16 mouse cellular contexts compared by ENCODE assay signal in the genomic region with DNA sequence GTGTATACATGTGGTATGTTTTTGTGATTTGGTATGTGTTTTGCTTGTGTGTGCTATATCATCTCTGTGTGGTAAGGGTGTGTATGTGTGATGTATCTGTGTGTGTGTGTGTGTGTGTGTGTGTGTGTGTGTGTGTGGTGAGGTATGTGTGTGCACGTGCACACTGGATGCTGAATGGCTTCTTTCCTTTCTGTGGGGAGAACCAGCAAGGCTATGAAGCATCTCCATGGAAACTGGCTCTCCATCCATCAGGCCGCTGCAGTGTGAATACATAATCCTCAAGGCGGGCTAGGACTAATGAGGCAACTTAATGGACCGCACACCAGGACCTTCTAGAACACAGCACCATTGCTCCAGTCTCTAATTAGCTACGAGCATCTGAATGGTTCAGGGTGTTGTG.
DNase-seq lines count a peak whose midpoint lies in the region; ATAC-seq and TF ChIP-seq lines count a peak whose summit lies in the region.
"Had no signal": no experiment of that assay in that cellular context is flagged by ENCODE, and none has a peak within 500 bp of the region (broad histone marks: within the 10 kb centered on the region; RNA-seq: fewer than 3 reads in every experiment).

No protein-coding gene starts in this region.

- no peaks in the 10 kb centered on the region for H3K36me3 ChIP-seq in forebrain, embryonic 12.5 days (replicated peaks)
- H3K36me3 ChIP-seq in hindbrain, postnatal 0 days (ENCODE audit: insufficient read depth, low read length): no peaks in the 10 kb centered on the region
- H3K36me3 ChIP-seq in intestine, postnatal 0 days (ENCODE audit: control insufficient read depth, insufficient read depth): no peaks in the 10 kb centered on the region
- H3K36me3 ChIP-seq: embryonic facial prominence, embryonic 15.5 days; lung, embryonic 15.5 days had no signal

- no peak overlapping the region for H3K27ac ChIP-seq in forebrain, embryonic 12.5 days
- H3K27ac ChIP-seq in hindbrain, postnatal 0 days: peak overlapping the region; percentile 41; the same call in 1 of the 2 replicates
- H3K27ac ChIP-seq in intestine, postnatal 0 days (ENCODE audit: low read depth, low read length): no peak overlapping the region
- H3K27ac ChIP-seq: embryonic facial prominence, embryonic 15.5 days; lung, embryonic 15.5 days had no signal

- no peaks in the 10 kb centered on the region for H3K27me3 ChIP-seq in forebrain, embryonic 12.5 days
- no peaks in the 10 kb centered on the region for H3K27me3 ChIP-seq in hindbrain, postnatal 0 days (ENCODE audit: insufficient read depth, low read length)
- H3K27me3 ChIP-seq in intestine, postnatal 0 days (replicated peaks; ENCODE audit: control insufficient read depth, insufficient read depth, low read length): no peaks in the 10 kb centered on the region
- H3K27me3 ChIP-seq: embryonic facial prominence, embryonic 15.5 days; lung, embryonic 15.5 days had no signal

- H3K4me2 ChIP-seq in forebrain, embryonic 12.5 days: no peak overlapping the region
- no peak overlapping the region for H3K4me2 ChIP-seq in hindbrain, postnatal 0 days (ENCODE audit: low read depth, low read length)
- H3K4me2 ChIP-seq in intestine, postnatal 0 days (replicated peaks; ENCODE audit: low read depth): no peak overlapping the region
- H3K4me2 ChIP-seq: embryonic facial prominence, embryonic 15.5 days; heart, embryonic 11.5 days; lung, embryonic 15.5 days had no signal

- WGBS in forebrain, embryonic 12.5 days: 20% methylated on average over 5 of the region's 5 CpGs
- WGBS in hindbrain, postnatal 0 days: 29% methylated on average over 5 of the region's 5 CpGs
- WGBS in intestine, postnatal 0 days: 82% methylated on average over 5 of the region's 5 CpGs

- H3K4me3 ChIP-seq in forebrain, embryonic 12.5 days (replicated peaks): no peak overlapping the region
- H3K4me3 ChIP-seq in hindbrain, postnatal 0 days (ENCODE audit: low read length): no peak overlapping the region
- H3K4me3 ChIP-seq in intestine, postnatal 0 days (ENCODE audit: low read depth, low read length): no peak overlapping the region
- H3K4me3 ChIP-seq: embryonic facial prominence, embryonic 15.5 days; lung, embryonic 15.5 days had no signal

- DNase-seq in layer of hippocampus, adult 11-12 months (ENCODE audit: low spot score): peak; percentile 34
- no peak for DNase-seq in layer of hippocampus, postnatal 25 days (ENCODE audit: extremely low spot score in 1 of 2, low spot score in 1 of 2)
- DNase-seq in brain, adult 2 months (ENCODE audit: low read depth, low spot score): peak; percentile 49
- peak; percentile 74 for DNase-seq in hindbrain, postnatal 0 days (ENCODE audit: low spot score)
- DNase-seq in gastrocnemius, adult 8-10 months (ENCODE audit: low spot score in 2 of 2): no peak
- DNase-seq: cerebellum, adult 9-10 months; gastrocnemius, postnatal 36 days; heart, postnatal 36 days; kidney, adult 8-10 months; thymus, postnatal 4 days had no signal

- peak; percentile 75; the same call in 1 of the 2 replicates for ATAC-seq in forebrain, embryonic 12.5 days (ENCODE audit: low FRiP score)
- ATAC-seq in hindbrain, postnatal 0 days: peak; percentile 80
- no peak for ATAC-seq in activated CD4-positive, CD25-positive, alpha-beta regulatory T cell, adult 4 months
- ATAC-seq in intestine, postnatal 0 days: no peak

- no peak overlapping the region for H3K9ac ChIP-seq in forebrain, embryonic 12.5 days
- H3K9ac ChIP-seq in hindbrain, postnatal 0 days (replicated peaks; ENCODE audit: low read length): no peak overlapping the region
- H3K9ac ChIP-seq in intestine, postnatal 0 days (ENCODE audit: low read depth, low read length): no peak overlapping the region
- H3K9ac ChIP-seq: embryonic facial prominence, embryonic 15.5 days; lung, embryonic 15.5 days had no signal

- H3K9me3 ChIP-seq in forebrain, embryonic 12.5 days: no peaks in the 10 kb centered on the region
- H3K9me3 ChIP-seq in hindbrain, postnatal 0 days (ENCODE audit: low read length): no peaks in the 10 kb centered on the region
- no peaks in the 10 kb centered on the region for H3K9me3 ChIP-seq in intestine, postnatal 0 days (ENCODE audit: control insufficient read depth)
- H3K9me3 ChIP-seq: embryonic facial prominence, embryonic 15.5 days; lung, embryonic 15.5 days had no signal

- TF ChIP-seq CTCF in hindbrain, postnatal 0 days (IDR thresholded peaks at IDR 0.05; ENCODE audit: low read depth): no peak
- no peak for TF ChIP-seq CTCF in intestine, postnatal 0 days (IDR thresholded peaks at IDR 0.05; ENCODE audit: low read depth)

- H3K4me1 ChIP-seq in forebrain, embryonic 12.5 days: peaks cover 9% of the 10 kb centered on the region
- 0 out of 2 replicates have a peak, but pooled peaks cover 3% of the 10 kb centered on the region for H3K4me1 ChIP-seq in hindbrain, postnatal 0 days (ENCODE audit: insufficient read depth, low read length)
- H3K4me1 ChIP-seq in intestine, postnatal 0 days (replicated peaks; ENCODE audit: control insufficient read depth, insufficient read depth, low read length): no peaks in the 10 kb centered on the region
- H3K4me1 ChIP-seq: embryonic facial prominence, embryonic 15.5 days; lung, embryonic 15.5 days had no signal

Comparison
In these comparisons a context has a peak if more than half of its experiments do, and no peak if none do; other contexts are left out.
1. DNase-seq: peak in layer of hippocampus, adult 11-12 months (single experiment), brain, adult 2 months (single experiment) and hindbrain, postnatal 0 days (single experiment); none in layer of hippocampus, postnatal 25 days (0 of 2) and gastrocnemius, adult 8-10 months (0 of 2).
2. ATAC-seq: peak in forebrain, embryonic 12.5 days (single experiment) and hindbrain, postnatal 0 days (single experiment); none in activated CD4-positive, CD25-positive, alpha-beta regulatory T cell, adult 4 months (single experiment) and intestine, postnatal 0 days (single experiment).